Mouse (Mus musculus): ENCODE data around the gene Tead2. TPM values are rescaled to one million over a fixed set of nuclear protein-coding genes. Genes with fewer than 3 reads are reported as not detected.

Gene Tead2
- polyA plus RNA-seq, 2 experiments from 2014 or later: 1.5 to 2.8 TPM

GRCm38 (mm10) chr7:45192585-45193310 lies 22.8 kb upstream of the Tead2 start:
- no peak for ATAC-seq

DNA sequence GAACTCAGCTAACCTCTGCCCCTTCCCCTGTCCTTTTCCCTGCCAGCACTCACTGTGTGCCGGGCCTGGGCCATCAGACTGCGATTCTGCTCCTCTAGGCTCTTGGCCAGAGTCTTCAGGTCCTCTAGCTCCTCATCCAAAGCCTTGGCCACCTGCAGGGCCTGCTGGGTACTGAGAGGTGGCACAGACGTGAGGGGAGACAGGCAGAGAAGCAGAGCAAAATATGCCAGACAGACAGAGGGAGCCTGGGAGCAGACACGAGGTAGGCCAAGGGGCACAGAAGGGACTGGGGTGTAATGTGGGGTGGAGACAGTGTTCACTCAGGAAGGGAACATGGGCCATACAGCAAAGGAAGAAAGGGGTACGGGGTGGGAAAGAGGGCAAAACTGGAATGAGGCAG lies 22.1 kb upstream of the Tead2 start:
- no peak for ATAC-seq

GRCm38 (mm10) chr7:45193871-45194785 lies 21.4 kb upstream of the Tead2 start:
- no peak for ATAC-seq

DNA sequence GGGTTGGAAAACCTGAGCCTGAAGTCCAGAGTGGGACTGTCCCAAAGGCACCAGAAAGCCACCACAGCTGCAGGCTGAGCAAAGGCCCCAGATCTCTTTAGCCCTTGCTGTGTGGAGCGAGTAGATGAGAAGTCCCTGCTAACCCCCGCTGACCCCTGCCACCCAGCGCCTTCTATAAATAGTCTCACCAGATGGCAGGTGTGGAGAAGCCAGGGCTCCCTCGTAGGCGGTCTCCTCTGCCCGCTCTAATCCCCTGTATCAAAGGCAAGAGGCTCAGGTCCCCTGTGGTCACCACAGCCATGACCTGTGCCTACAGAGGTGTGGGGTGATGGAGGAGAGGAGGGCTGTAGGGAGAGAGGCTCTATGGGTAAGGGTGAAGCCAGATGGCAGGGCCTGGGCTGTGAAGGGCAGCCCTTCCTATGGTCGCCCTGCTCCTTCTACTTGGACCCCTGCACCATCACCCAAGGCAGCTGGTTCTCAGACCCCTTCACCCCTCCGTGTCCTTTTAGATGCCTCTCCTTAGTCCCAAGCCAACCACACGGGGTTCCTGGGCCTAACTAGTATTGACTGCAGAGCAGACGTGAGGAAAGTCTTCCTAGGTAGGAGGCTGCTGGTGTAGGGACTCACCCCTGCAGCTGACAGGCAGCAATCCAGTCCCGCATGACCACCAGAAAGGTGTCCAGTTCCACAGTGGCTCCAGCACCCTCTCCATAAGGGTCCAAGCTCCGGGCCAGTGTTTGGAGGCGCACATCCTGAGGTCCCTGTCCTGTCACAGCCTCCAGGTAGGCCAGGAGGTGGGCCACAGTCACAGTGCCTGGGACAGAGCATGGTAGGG lies 20.0 kb upstream of the Tead2 start:
- ATAC-seq: no peak

DNA sequence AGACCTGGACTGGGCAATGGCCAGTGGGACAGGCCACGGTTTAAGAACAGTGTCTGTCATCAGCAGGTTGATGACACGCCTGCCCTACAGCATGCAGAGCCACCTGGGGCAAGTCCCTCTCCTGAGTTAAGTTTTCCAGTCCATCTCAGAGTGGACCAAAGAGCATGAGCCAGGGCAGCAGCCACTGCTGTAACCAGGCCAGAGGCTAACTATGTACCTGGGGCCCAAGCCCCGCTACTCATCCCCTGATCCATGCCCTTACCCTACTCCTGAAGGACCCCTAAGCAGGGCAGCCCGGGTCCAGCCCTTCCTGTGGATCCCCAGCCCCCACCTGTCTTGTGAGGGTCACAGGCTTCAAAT lies 19.4 kb upstream of the Tead2 start:
- no peak for ATAC-seq

GRCm38 (mm10) chr7:45196994-45197393 lies 18.6 kb upstream of the Tead2 start:
- ATAC-seq: no peak

- no peak for ATAC-seq
Measured at GRCm38 (mm10) chr7:45198435-45198834, 17.1 kb upstream of the Tead2 start.

- no peak for ATAC-seq
Measured at GRCm38 (mm10) chr7:45198961-45199360, 16.6 kb upstream of the Tead2 start.

- no peak for ATAC-seq
Measured at GRCm38 (mm10) chr7:45202654-45203053, 12.9 kb upstream of the Tead2 start.

GRCm38 (mm10) chr7:45204380-45205143 lies 11.0 kb upstream of the Tead2 start, which contains the start of gene Ccdc155:
TSS of gene Ccdc155 (minus strand) at chr7:45204892.
- ATAC-seq: peak; percentile 92

GRCm38 (mm10) chr7:45208260-45208659 lies 7.3 kb upstream of the Tead2 start:
- no peak for ATAC-seq

DNA sequence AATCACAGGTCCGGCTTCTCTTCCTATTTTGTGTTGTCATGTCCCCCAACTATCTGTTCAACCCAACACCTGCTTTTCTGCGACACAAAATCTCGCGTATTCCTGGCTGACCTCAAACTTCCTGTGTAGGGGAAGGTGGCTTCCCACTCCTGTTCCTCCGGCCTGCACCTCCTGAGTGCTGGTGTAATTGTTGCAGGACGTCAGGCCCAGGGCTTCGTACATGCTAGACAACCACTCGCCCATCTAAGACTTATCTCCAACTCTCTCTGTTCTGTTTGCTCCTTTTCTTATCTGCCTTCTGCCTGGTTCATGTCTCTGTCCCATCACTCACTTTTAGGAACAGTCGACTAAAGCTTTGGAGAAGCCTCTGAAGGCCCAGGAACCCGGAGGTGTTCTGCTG lies 4.5 kb upstream of the Tead2 start:
- ATAC-seq: no peak

- peak; percentile 43 for ATAC-seq
Measured at GRCm38 (mm10) chr7:45211851-45212251, 3.7 kb upstream of the Tead2 start, which contains the start of gene Dkkl1. TSS of gene Dkkl1 (minus strand) at chr7:45212147.

- ATAC-seq: no peak
Measured at GRCm38 (mm10) chr7:45212356-45212755, 3.2 kb upstream of the Tead2 start.

GRCm38 (mm10) chr7:45213708-45214107 lies 1.8 kb upstream of the Tead2 start:
- ATAC-seq: no peak

DNA sequence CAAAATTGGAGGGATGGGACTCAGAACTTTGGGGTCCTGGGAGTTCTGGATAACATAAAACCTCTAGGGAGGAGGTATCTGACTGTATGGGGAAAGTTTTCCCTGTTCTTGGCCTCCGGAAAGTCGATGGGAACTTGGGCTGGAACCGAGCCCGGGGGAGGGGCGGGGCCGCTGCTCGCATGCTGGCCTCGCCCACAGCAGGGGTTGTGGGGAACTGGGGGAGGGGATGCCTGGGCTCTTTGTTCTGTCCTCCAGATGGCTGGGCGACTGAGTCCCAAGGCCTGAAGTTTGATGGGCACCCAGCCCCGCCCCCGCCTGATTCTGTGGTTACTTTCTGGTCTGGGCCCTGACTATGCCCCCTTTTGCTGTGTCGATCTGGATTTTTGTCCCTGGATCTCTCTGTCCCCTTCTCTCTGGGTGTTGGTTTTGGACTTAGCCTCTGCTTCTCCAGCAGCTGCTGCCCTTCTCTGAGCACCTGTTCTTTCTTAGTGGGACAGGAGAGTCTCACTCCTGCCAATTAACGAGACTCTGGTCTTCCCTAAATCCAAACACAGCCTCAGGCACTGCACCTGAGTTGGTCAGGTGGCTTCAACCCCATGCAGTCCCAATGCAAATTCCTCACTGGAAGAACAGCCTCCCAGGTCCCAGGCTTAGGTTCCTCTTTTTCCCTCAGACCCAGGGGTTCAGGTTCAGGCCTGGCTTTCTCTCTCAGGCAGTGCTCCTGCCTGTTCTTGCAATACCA lies 1.1 kb downstream of the Tead2 start:
- no peak for ATAC-seq

GRCm38 (mm10) chr7:45221680-45222079 lies 6.1 kb downstream of the Tead2 start:
- ATAC-seq: no peak

GRCm38 (mm10) chr7:45224826-45225225 lies 9.3 kb downstream of the Tead2 start:
- ATAC-seq: no peak

GRCm38 (mm10) chr7:45226421-45226820 lies 10.9 kb downstream of the Tead2 start:
- ATAC-seq: no peak

DNA sequence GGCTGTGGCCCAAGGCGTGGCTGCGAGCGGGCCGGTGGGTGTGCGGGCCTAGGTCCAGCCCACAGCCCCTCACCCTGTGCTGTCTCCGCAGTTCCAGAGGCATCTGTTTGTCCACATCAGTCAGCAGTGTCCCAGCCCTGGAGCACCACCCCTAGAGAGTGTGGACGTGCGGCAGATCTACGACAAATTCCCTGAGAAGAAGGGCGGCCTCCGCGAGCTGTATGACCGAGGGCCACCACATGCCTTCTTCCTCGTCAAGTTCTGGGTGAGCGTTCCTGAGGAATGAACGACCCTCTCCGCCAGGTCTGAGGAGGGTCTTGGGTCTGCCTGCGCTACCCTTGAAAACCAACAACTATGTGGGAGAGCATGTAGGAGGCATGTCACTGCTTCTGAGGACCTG lies 13.0 kb downstream of the Tead2 start:
- ATAC-seq: no peak

DNA sequence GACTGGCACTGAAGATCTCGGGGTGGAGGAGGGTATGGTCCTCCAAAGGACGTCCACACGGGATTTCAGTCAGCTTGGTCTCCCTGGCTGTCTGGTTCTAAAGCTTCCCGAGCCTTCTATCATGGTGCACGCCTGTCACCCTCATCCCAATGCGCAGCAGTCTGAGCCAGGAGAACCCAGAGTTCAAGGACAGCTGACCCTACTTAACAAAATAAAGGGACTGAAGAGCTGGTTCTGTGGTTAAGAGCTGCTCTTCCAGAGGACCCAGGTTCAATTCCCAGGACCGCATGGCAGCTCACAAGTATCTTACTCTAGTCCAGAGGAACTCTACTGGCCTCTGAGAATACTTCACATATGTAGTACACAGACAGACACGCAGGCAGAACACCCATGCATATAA lies 13.5 kb downstream of the Tead2 start:
- no peak for ATAC-seq

Data from activated CD4-positive, CD25-positive, alpha-beta regulatory T cell, adult 4 months (primary cell).